Mouse (Mus musculus) testis, adult 2 months (tissue): ENCODE measurements around the gene Mip. TPM values are rescaled to one million over a fixed set of nuclear protein-coding genes. Genes with fewer than 3 reads are reported as not detected.
A peak's percentile ranks its signal among the peaks of the same experiment; 100 is the strongest.

Experiments
- H3K27ac ChIP-seq: fragments of 200-500 bp; 2 replicates; pipeline ENCODE4 v1.5.1; 2012; ENCODE audit warnings: low read depth, low read length; ENCODE audit not compliant: control insufficient read depth, insufficient read depth
- H3K27me3 ChIP-seq: fragments of 200-500 bp; 2 replicates; pipeline ENCODE4 v1.6.1; 2012; ENCODE audit warnings: mild to moderate bottlenecking, low read length, moderate library complexity; ENCODE audit not compliant: control insufficient read depth, insufficient read depth
- H3K36me3 ChIP-seq: fragments of 200-500 bp; 2 replicates; pipeline ENCODE4 v1.6.1; 2012; ENCODE audit warnings: mild to moderate bottlenecking, low read length; ENCODE audit not compliant: control insufficient read depth, insufficient read depth
- H3K4me1 ChIP-seq: fragments of 200-500 bp; 2 replicates; pipeline ENCODE4 v1.6.1; 2012; ENCODE audit warnings: low read length; ENCODE audit not compliant: control insufficient read depth, insufficient read depth
- H3K4me3 ChIP-seq: fragments of 200-500 bp; 2 replicates; pipeline ENCODE4 v1.5.1; 2012; ENCODE audit warnings: low read depth, mild to moderate bottlenecking, low read length, moderate library complexity, mixed read lengths; ENCODE audit not compliant: control insufficient read depth
- CTCF ChIP-seq: fragments of 200-500 bp; IDR thresholded peaks from 2 replicates; pipeline ENCODE4 v1.5.1; 2012; ENCODE audit warnings: low read depth, mild to moderate bottlenecking, inconsistent platforms, low read length, moderate library complexity; ENCODE audit not compliant: control insufficient read depth, insufficient read depth, insufficient replicate concordance
- POLR2A ChIP-seq: fragments of 200-500 bp; IDR thresholded peaks from 2 replicates; pipeline ENCODE4 v1.6.1; 2012; ENCODE audit warnings: low read depth, mild to moderate bottlenecking, inconsistent platforms, low read length, moderate library complexity; ENCODE audit not compliant: control insufficient read depth
- polyA plus RNA-seq: library from polyadenylated mRNA; depleted of rRNA; stranded (reverse); fragments of >200 nt; gene quantifications from 2 replicates; pipeline ENCODE4 v1.2.3, GENCODE M21; 2012; rRNA removed

Mip gene
- polyA plus RNA-seq = not detected in 2 replicates

- Histone ChIP-seq H3K36me3 (no peaks in the 10 kb centered on the region), H3K4me3 (no peak within 1 kb of the TSS), H3K4me1 (peaks cover 10% of the 10 kb centered on the region), H3K27ac (no peak within 1 kb of the TSS), H3K27me3 (no peaks in the 10 kb centered on the region)
- no peak for TF ChIP-seq POLR2A
- no peak for TF ChIP-seq CTCF
These were observed at the start of gene Mip for GRCm38 (mm10) chr10:128225538-128225937. Mip (plus strand) TSS chr10:128225838.

DNA sequence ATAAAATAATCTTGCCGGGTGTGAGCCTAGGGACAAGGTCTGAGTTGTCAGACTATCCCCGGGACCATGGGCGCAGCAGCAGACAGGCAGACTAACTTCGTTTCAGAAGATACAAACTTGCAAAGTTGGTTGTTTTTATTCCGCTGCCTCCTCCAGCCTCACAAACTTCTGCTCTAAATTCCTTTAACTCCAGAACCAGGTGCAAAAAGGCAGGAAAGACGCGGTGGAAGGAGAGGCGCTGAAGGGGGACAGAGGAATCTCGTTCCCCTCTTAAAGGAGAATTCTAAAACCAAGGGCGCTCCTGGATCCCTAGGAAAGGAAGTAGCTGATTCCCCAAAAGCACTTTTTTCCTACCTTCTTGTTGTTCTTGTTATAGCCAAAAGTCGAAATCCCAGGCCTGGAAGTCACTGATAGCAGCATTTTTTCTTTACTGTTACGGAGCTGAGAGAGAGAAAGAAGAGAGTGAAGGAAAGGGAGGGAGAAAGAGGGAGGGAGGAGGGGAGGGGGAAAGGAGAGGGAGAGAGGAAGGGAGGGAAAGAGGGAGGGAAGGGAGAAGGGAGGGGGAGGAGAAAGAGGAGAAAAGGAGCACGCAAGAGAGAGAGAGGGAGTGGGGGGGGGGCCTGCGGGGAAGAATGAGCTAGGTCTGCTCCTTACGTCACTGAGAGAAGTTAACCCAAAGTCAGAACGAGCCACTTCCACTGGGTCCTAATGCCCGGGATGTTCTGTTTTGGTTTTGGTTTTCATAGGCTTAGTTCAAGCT lies 49.5 kb upstream of the Mip start:
- H3K27ac ChIP-seq = peak overlapping the region; percentile 77
- H3K4me3 ChIP-seq = peak overlapping the region; percentile 79
- no peaks in the 10 kb centered on the region for H3K4me1 ChIP-seq
- no peak for TF ChIP-seq POLR2A
- TF ChIP-seq CTCF = no peak
- H3K36me3 ChIP-seq = no peaks in the 10 kb centered on the region
- H3K27me3 ChIP-seq = no peaks in the 10 kb centered on the region

- no peak overlapping the region for H3K4me3 ChIP-seq
- no peaks in the 10 kb centered on the region for H3K4me1 ChIP-seq
- H3K27me3 ChIP-seq = no peaks in the 10 kb centered on the region
- H3K36me3 ChIP-seq = no peaks in the 10 kb centered on the region
- H3K27ac ChIP-seq = no peak overlapping the region
- no peak for TF ChIP-seq CTCF
- no peak for TF ChIP-seq POLR2A
These were observed 48.3 kb upstream of the Mip start for GRCm38 (mm10) chr10:128177316-128177715.

GRCm38 (mm10) chr10:128179989-128180388 lies 45.6 kb upstream of the Mip start, which contains the start of gene Rbms2:
Rbms2 (minus strand) TSS chr10:128180297.
- peak within 1 kb of the TSS; percentile 32 for H3K27ac ChIP-seq
- H3K36me3 ChIP-seq = no peaks in the 10 kb centered on the region
- peak within 1 kb of the TSS; percentile 6 for H3K4me3 ChIP-seq
- no peaks in the 10 kb centered on the region for H3K4me1 ChIP-seq
- no peak for TF ChIP-seq CTCF
- TF ChIP-seq POLR2A = no peak
- H3K27me3 ChIP-seq = no peaks in the 10 kb centered on the region

DNA sequence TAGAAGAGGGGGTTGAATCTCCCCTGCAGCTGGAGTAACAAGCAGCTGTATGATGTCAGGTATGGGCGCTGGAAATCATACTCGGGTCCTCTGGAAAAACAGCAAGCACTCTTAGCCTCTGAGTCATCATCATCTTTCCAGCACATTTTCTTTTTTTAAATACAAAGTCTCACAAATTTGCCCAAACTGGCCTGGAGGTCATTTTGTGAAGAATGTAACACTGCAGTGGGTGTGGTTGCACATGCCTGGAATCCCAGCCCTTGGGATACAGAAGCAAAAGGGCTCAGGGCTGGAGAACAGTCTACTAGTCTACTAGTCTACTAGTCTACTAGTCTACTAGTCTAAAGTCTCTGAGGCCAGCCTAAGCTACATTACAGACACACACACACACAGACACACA lies 41.3 kb upstream of the Mip start:
- H3K36me3 ChIP-seq = no peaks in the 10 kb centered on the region
- H3K27me3 ChIP-seq = no peaks in the 10 kb centered on the region
- no peak for TF ChIP-seq POLR2A
- no peak for TF ChIP-seq CTCF
- no peak overlapping the region for H3K27ac ChIP-seq
- H3K4me1 ChIP-seq = no peaks in the 10 kb centered on the region
- H3K4me3 ChIP-seq = no peak overlapping the region

GRCm38 (mm10) chr10:128185277-128185940 lies 40.2 kb upstream of the Mip start:
- H3K4me3 ChIP-seq = no peak overlapping the region

GRCm38 (mm10) chr10:128185959-128186358 lies 39.7 kb upstream of the Mip start:
- TF ChIP-seq CTCF = peak; percentile 71; the same call in 1 of the 2 replicates
- no peak for TF ChIP-seq POLR2A
- Histone ChIP-seq H3K27ac (no peak overlapping the region), H3K27me3 (no peaks in the 10 kb centered on the region), H3K4me1 (no peaks in the 10 kb centered on the region), H3K36me3 (no peaks in the 10 kb centered on the region), H3K4me3 (no peak overlapping the region)

More at GRCm38 (mm10) chr10:128185277-128185940, 40.2 kb upstream of the Mip start:
- H3K36me3 ChIP-seq = no peaks in the 10 kb centered on the region
- TF ChIP-seq CTCF = no peak
- TF ChIP-seq POLR2A = no peak
- no peaks in the 10 kb centered on the region for H3K27me3 ChIP-seq
- H3K4me1 ChIP-seq = no peaks in the 10 kb centered on the region
- no peak overlapping the region for H3K27ac ChIP-seq

- H3K36me3 ChIP-seq = no peaks in the 10 kb centered on the region
- H3K4me3 ChIP-seq = no peak overlapping the region
- H3K4me1 ChIP-seq = no peaks in the 10 kb centered on the region
- H3K27ac ChIP-seq = no peak overlapping the region
- H3K27me3 ChIP-seq = no peaks in the 10 kb centered on the region
- TF ChIP-seq POLR2A (no peak), CTCF (no peak)
These were observed 38.4 kb upstream of the Mip start for GRCm38 (mm10) chr10:128187181-128187605.
